Mouse (Mus musculus) intestine, embryonic 14.5 days (tissue): ENCODE measurements around the gene 1110051M20Rik. TPM values are rescaled to one million over a fixed set of nuclear protein-coding genes. Genes with fewer than 3 reads are reported as not detected.
A peak's percentile ranks its signal among the peaks of the same experiment; 100 is the strongest.
"Not testable (repeated sequence)": the region's sequence is repeated elsewhere in the genome, so short reads cannot be mapped to it uniquely, and the experiment has no call there.

ENCODE experiments used
- ATAC-seq: fragments of 200-750 bp; cut with Nextera tagmentation; replicated peaks from 2 replicates; pipeline ENCODE4 v1.8.0; 2017; ENCODE audit warnings: low read depth, moderate number of reproducible peaks, moderate TSS enrichment, moderate library complexity; ENCODE audit not compliant: low FRiP score, low TSS enrichment
- DNase-seq: peaks from one replicate; pipeline ENCODE4 v3.0.0-alpha.2; 2018; ENCODE audit warnings: low spot score
- H3K27ac ChIP-seq: fragments of 300-500 bp; sonication (generic); 2 replicates; pipeline ENCODE4 v1.5.1; 2014; ENCODE audit warnings: low read depth, mild to moderate bottlenecking, control low read depth
- H3K27me3 ChIP-seq: fragments of 300-500 bp; sonication (generic); replicated peaks from 2 replicates; pipeline ENCODE4 v1.6.1; 2014; ENCODE audit warnings: low read length, control low read depth; ENCODE audit not compliant: control insufficient read depth, insufficient read depth
- H3K36me3 ChIP-seq: fragments of 300-500 bp; sonication (generic); 2 replicates; pipeline ENCODE4 v1.6.1; 2014; ENCODE audit warnings: low read length, control low read depth; ENCODE audit not compliant: control insufficient read depth, insufficient read depth
- H3K4me1 ChIP-seq: fragments of 300-500 bp; sonication (generic); replicated peaks from 2 replicates; pipeline ENCODE4 v1.6.1; 2014; ENCODE audit warnings: low read length, control low read depth, mixed read lengths; ENCODE audit not compliant: control insufficient read depth, insufficient read depth
- H3K4me2 ChIP-seq: fragments of 300-500 bp; sonication (generic); 2 replicates; pipeline ENCODE4 v1.6.1; 2014; ENCODE audit warnings: low read length
- H3K4me3 ChIP-seq: fragments of 300-500 bp; sonication (generic); 2 replicates; pipeline ENCODE4 v1.5.1; 2014; ENCODE audit warnings: low read depth, low read length, control low read depth, mixed read lengths
- H3K9ac ChIP-seq: fragments of 300-500 bp; sonication (generic); 2 replicates; pipeline ENCODE4 v1.6.1; 2014; ENCODE audit warnings: mild to moderate bottlenecking, low read length
- H3K9me3 ChIP-seq: fragments of 300-500 bp; sonication (generic); 2 replicates; pipeline ENCODE4 v1.6.1; 2016; ENCODE audit warnings: low read length, control low read depth; ENCODE audit not compliant: control insufficient read depth
- WGBS: fragments of 180-500 bp; shearing (Covaris S2); extraction: QIAGEN DNeasy Blood & Tissue Kit; methylation state at CpG from one replicate; pipeline ENCODE4 v1.1.7; 2014; 5-methylcytosine and 5-hydroxymethylcytosine counted together
- microRNA-seq: library from miRNA; unstranded; fragments of <30 nt; microRNA quantifications from one replicate; pipeline ENCODE4, GENCODE M21; 2016
- polyA plus RNA-seq: library from polyadenylated mRNA; unstranded; fragments of >200 nt; fragmentation: Nextera tagmentation; extraction: Ambion mirVana; gene quantifications from 2 replicates; pipeline ENCODE4 v1.2.1, GENCODE M21; 2014

1110051M20Rik gene
- polyA plus RNA-seq, 1 experiment from 2014 or later = 53.1 TPM

- H3K9ac ChIP-seq = no peak overlapping the region
- H3K27ac ChIP-seq = no peak overlapping the region
- no peaks in the 10 kb centered on the region for H3K9me3 ChIP-seq
- H3K27me3 ChIP-seq = no peaks in the 10 kb centered on the region
- H3K36me3 ChIP-seq = no peaks in the 10 kb centered on the region
- no peak overlapping the region for H3K4me2 ChIP-seq
- 69% methylated on average over 5 of the region's 5 CpGs for WGBS
- ATAC-seq = no peak
- H3K4me3 ChIP-seq = no peak overlapping the region
- no peaks in the 10 kb centered on the region for H3K4me1 ChIP-seq
- DNase-seq = no peak
Measured at GRCm38 (mm10) chr2:91244557-91245228, 199.8 kb downstream of the 1110051M20Rik start.

GRCm38 (mm10) chr2:91243416-91243815 lies 201.1 kb downstream of the 1110051M20Rik start:
- no peaks in the 10 kb centered on the region for H3K4me1 ChIP-seq
- H3K4me2 ChIP-seq = no peak overlapping the region
- no peak overlapping the region for H3K9ac ChIP-seq
- H3K4me3 ChIP-seq = no peak overlapping the region
- no peaks in the 10 kb centered on the region for H3K36me3 ChIP-seq
- H3K27me3 ChIP-seq = no peaks in the 10 kb centered on the region
- no peak overlapping the region for H3K27ac ChIP-seq
- DNase-seq (no peak), ATAC-seq (no peak)
- H3K9me3 ChIP-seq = no peaks in the 10 kb centered on the region
- WGBS = 61% methylated on average over 3 of the region's 3 CpGs

GRCm38 (mm10) chr2:91242547-91242946 lies 202.0 kb downstream of the 1110051M20Rik start:
- Histone ChIP-seq H3K27ac (no peak overlapping the region), H3K4me1 (no peaks in the 10 kb centered on the region), H3K4me2 (no peak overlapping the region), H3K9me3 (no peaks in the 10 kb centered on the region), H3K9ac (no peak overlapping the region), H3K4me3 (no peak overlapping the region), H3K36me3 (no peaks in the 10 kb centered on the region), H3K27me3 (no peaks in the 10 kb centered on the region)
- 71% methylated on average over 5 of the region's 5 CpGs for WGBS
- no peak for DNase-seq
- no peak for ATAC-seq

- H3K9me3 ChIP-seq, H3K27me3 ChIP-seq, H3K4me1 ChIP-seq, H3K36me3 ChIP-seq: not testable (repeated sequence)
- Histone ChIP-seq H3K27ac (peak overlapping the region; percentile 90), H3K4me3 (peak overlapping the region; percentile 62), H3K9ac (peak overlapping the region; percentile 55), H3K4me2 (peak overlapping the region; percentile 80)
- WGBS = 23% methylated on average over 4 of the region's 4 CpGs
- ATAC-seq = peak; percentile 50
- peak; percentile 58 for DNase-seq
Measured at GRCm38 (mm10) chr2:91237511-91238080, 206.9 kb downstream of the 1110051M20Rik start.

GRCm38 (mm10) chr2:91236601-91237510 lies 207.6 kb downstream of the 1110051M20Rik start, which contains the start of gene Ddb2:
Gene Ddb2 (minus strand): TSS chr2:91236982.
- Histone ChIP-seq H3K27ac (peak within 1 kb of the TSS; percentile 90), H3K4me1 (peaks cover 5% of the 10 kb centered on the region; the same call in 1 of the 2 replicates), H3K4me2 (peak within 1 kb of the TSS; percentile 80), H3K27me3 (no peaks in the 10 kb centered on the region), H3K36me3 (0 out of 2 replicates have a peak, but pooled peaks cover 3% of the 10 kb centered on the region), H3K4me3 (peak within 1 kb of the TSS; percentile 62), H3K9me3 (no peaks in the 10 kb centered on the region), H3K9ac (peak within 1 kb of the TSS; percentile 66)
- DNase-seq (peak; percentile 99), ATAC-seq (peak; percentile 99)
- under 1% methylated on average over 47 of the region's 48 CpGs for WGBS

- Histone ChIP-seq H3K4me3 (no peak overlapping the region), H3K9me3 (no peaks in the 10 kb centered on the region), H3K27ac (no peak overlapping the region), H3K27me3 (no peaks in the 10 kb centered on the region), H3K36me3 (0 out of 2 replicates have a peak, but pooled peaks cover 3% of the 10 kb centered on the region), H3K4me1 (no peaks in the 10 kb centered on the region), H3K9ac (no peak overlapping the region), H3K4me2 (no peak overlapping the region)
- 82% methylated on average over 2 of the region's 2 CpGs for WGBS
- DNase-seq (no peak), ATAC-seq (no peak)
Measured at GRCm38 (mm10) chr2:91229735-91230134, 214.8 kb downstream of the 1110051M20Rik start.

Small RNAs within 50 kb of the gene (microRNA-seq; reads per million reads assigned to microRNA genes)
- not detected for gene Gm22071

Other genes starting within 250 kb of the 1110051M20Rik start
- gene Nr1h3, start 241.9 kb downstream of the 1110051M20Rik start, polyA plus RNA-seq = 4.2 and 4.9 TPM in 2 replicates
- 26.1 and 31.9 TPM in 2 replicates for gene Acp2, start 241.8 kb downstream of the 1110051M20Rik start, polyA plus RNA-seq
- 16.3 and 22.2 TPM in 2 replicates for gene Ddb2, start 207.7 kb downstream of the 1110051M20Rik start, polyA plus RNA-seq
- gene Pacsin3, start 188.8 kb downstream of the 1110051M20Rik start, polyA plus RNA-seq = 25.1 and 25.5 TPM in 2 replicates
- gene Arfgap2, start 179.7 kb downstream of the 1110051M20Rik start, polyA plus RNA-seq = 72.4 and 73.8 TPM in 2 replicates
- 7.8 and 8.5 TPM in 2 replicates for gene Lrp4, start 12.8 kb upstream of the 1110051M20Rik start, polyA plus RNA-seq
- 77.0 and 77.6 TPM in 2 replicates for gene Ckap5, start 82.1 kb upstream of the 1110051M20Rik start, polyA plus RNA-seq
- gene F2, start 191.7 kb upstream of the 1110051M20Rik start, polyA plus RNA-seq = 0.18 TPM in 1 of 2 replicates, not detected in the other
- 5.5 and 6.6 TPM in 2 replicates for gene Zfp408, start 205.1 kb upstream of the 1110051M20Rik start, polyA plus RNA-seq
- gene Arhgap1, start 205.2 kb upstream of the 1110051M20Rik start, polyA plus RNA-seq = 149 and 150 TPM in 2 replicates